Mouse (Mus musculus) forebrain, embryonic 10.5 days (tissue): ENCODE measurements around the gene Gzmg. TPM values are rescaled to one million over a fixed set of nuclear protein-coding genes. Genes with fewer than 3 reads are reported as not detected.
A peak's percentile ranks its signal among the peaks of the same experiment; 100 is the strongest.
"Not testable (repeated sequence)": the region's sequence is repeated elsewhere in the genome, so short reads cannot be mapped to it uniquely, and the experiment has no call there.

ENCODE experiments used
- DNase-seq: peaks from one replicate; pipeline ENCODE4 v3.0.0-alpha.2; 2017; ENCODE audit warnings: low spot score; ENCODE audit errors: extremely low spot score
- H3K27ac ChIP-seq: fragments of 300-500 bp; sonication (generic); 2 replicates; pipeline ENCODE4 v1.5.1; 2016; ENCODE audit warnings: mild to moderate bottlenecking
- H3K27me3 ChIP-seq: fragments of 300-500 bp; sonication (generic); 2 replicates; pipeline ENCODE4 v1.6.1; 2016; ENCODE audit warnings: mild to moderate bottlenecking; ENCODE audit not compliant: poor library complexity, severe bottlenecking
- H3K36me3 ChIP-seq: fragments of 300-500 bp; sonication (generic); replicated peaks from 2 replicates; pipeline ENCODE4 v1.6.1; 2016; ENCODE audit warnings: mild to moderate bottlenecking, moderate library complexity
- H3K4me1 ChIP-seq: fragments of 300-500 bp; sonication (generic); 2 replicates; pipeline ENCODE4 v1.6.1; 2016
- H3K4me3 ChIP-seq: fragments of 300-500 bp; sonication (generic); 2 replicates; pipeline ENCODE4 v1.5.1; 2016; ENCODE audit warnings: mild to moderate bottlenecking, moderate library complexity
- H3K9me3 ChIP-seq: fragments of 300-500 bp; sonication (generic); 2 replicates; pipeline ENCODE4 v1.6.1; 2016; ENCODE audit warnings: mild to moderate bottlenecking, moderate library complexity
- WGBS: fragments of 180-500 bp; shearing (Covaris S2); methylation state at CpG from one replicate; pipeline ENCODE4 v1.1.7; 2016; 5-methylcytosine and 5-hydroxymethylcytosine counted together
- polyA plus RNA-seq: library from polyadenylated mRNA; unstranded; fragments of >200 nt; fragmentation: Nextera tagmentation; extraction: Ambion mirVana; gene quantifications from 2 replicates; pipeline ENCODE4 v1.2.1, GENCODE M21; 2016

Gene Gzmg
- polyA plus RNA-seq, result not detected in 2 replicates

GRCm38 (mm10) chr14:56159479-56159878, at the start of gene Gzmg:
TSS of gene Gzmg (minus strand) at chr14:56159579.
- not testable (repeated sequence) for H3K27ac ChIP-seq, H3K9me3 ChIP-seq, H3K27me3 ChIP-seq, H3K4me1 ChIP-seq, H3K36me3 ChIP-seq, H3K4me3 ChIP-seq, DNase-seq
- 81% methylated on average over 2 of the region's 2 CpGs for WGBS

GRCm38 (mm10) chr14:56205613-56206012, 46.2 kb upstream of the Gzmg start:
- DNase-seq, result no peak
- H3K9me3 ChIP-seq, result no peaks in the 10 kb centered on the region
- H3K27ac ChIP-seq, result no peak overlapping the region
- no peaks in the 10 kb centered on the region for H3K27me3 ChIP-seq
- no peaks in the 10 kb centered on the region for H3K36me3 ChIP-seq
- no peak overlapping the region for H3K4me3 ChIP-seq
- no peaks in the 10 kb centered on the region for H3K4me1 ChIP-seq
- WGBS, result 96% methylated on average over 1 of the region's 1 CpGs

GRCm38 (mm10) chr14:56205021-56205420, 45.6 kb upstream of the Gzmg start:
- 38% methylated on average over 5 of the region's 5 CpGs for WGBS

GRCm38 (mm10) chr14:56203975-56204374, 44.6 kb upstream of the Gzmg start:
- Histone ChIP-seq H3K27me3 (no peaks in the 10 kb centered on the region), H3K9me3 (no peaks in the 10 kb centered on the region), H3K27ac (no peak overlapping the region), H3K36me3 (no peaks in the 10 kb centered on the region), H3K4me1 (no peaks in the 10 kb centered on the region), H3K4me3 (no peak overlapping the region)
- WGBS, result 20% methylated on average over 2 of the region's 2 CpGs
- DNase-seq, result peak; percentile 49

More at GRCm38 (mm10) chr14:56205021-56205420, 45.6 kb upstream of the Gzmg start:
- not testable (repeated sequence) for H3K4me3 ChIP-seq, H3K4me1 ChIP-seq, H3K9me3 ChIP-seq, H3K27ac ChIP-seq, H3K27me3 ChIP-seq, H3K36me3 ChIP-seq
- DNase-seq, result peak; percentile 45

- H3K4me1 ChIP-seq, result no peaks in the 10 kb centered on the region
- 52% methylated on average over 6 of the region's 6 CpGs for WGBS
- no peak overlapping the region for H3K4me3 ChIP-seq
- H3K36me3 ChIP-seq, result no peaks in the 10 kb centered on the region
- H3K9me3 ChIP-seq, result no peaks in the 10 kb centered on the region
- DNase-seq, result peak; percentile 9
- no peak overlapping the region for H3K27ac ChIP-seq
- H3K27me3 ChIP-seq, result no peaks in the 10 kb centered on the region
These were observed 27.6 kb upstream of the Gzmg start for GRCm38 (mm10) chr14:56186946-56187345.

- Histone ChIP-seq H3K9me3 (no peaks in the 10 kb centered on the region), H3K4me1 (no peaks in the 10 kb centered on the region), H3K36me3 (no peaks in the 10 kb centered on the region), H3K4me3 (no peak overlapping the region), H3K27me3 (no peaks in the 10 kb centered on the region), H3K27ac (no peak overlapping the region)
- 86% methylated on average over 5 of the region's 5 CpGs for WGBS
- DNase-seq, result peak; percentile 2
These were observed 27.1 kb upstream of the Gzmg start for GRCm38 (mm10) chr14:56186521-56186920.

- H3K27me3 ChIP-seq, H3K4me3 ChIP-seq, H3K27ac ChIP-seq, H3K9me3 ChIP-seq, H3K4me1 ChIP-seq, H3K36me3 ChIP-seq: not testable (repeated sequence)
- WGBS, result 29% methylated on average over 8 of the region's 8 CpGs
- DNase-seq, result peak; percentile 54
These were observed 18.3 kb upstream of the Gzmg start for GRCm38 (mm10) chr14:56177651-56178050.

GRCm38 (mm10) chr14:56174499-56174898, 15.1 kb upstream of the Gzmg start, which contains the start of gene Gzmn:
TSS of gene Gzmn (minus strand) at chr14:56174599.
- no peaks in the 10 kb centered on the region for H3K36me3 ChIP-seq
- WGBS, result 95% methylated on average over 5 of the region's 5 CpGs
- no peaks in the 10 kb centered on the region for H3K9me3 ChIP-seq
- no peak within 1 kb of the TSS for H3K27ac ChIP-seq
- DNase-seq, result no peak
- no peaks in the 10 kb centered on the region for H3K27me3 ChIP-seq
- H3K4me1 ChIP-seq, result no peaks in the 10 kb centered on the region
- H3K4me3 ChIP-seq, result no peak within 1 kb of the TSS

GRCm38 (mm10) chr14:56173396-56173795, 14.0 kb upstream of the Gzmg start:
- H3K9me3 ChIP-seq, result no peaks in the 10 kb centered on the region
- 95% methylated on average over 6 of the region's 6 CpGs for WGBS
- DNase-seq, result no peak
- no peaks in the 10 kb centered on the region for H3K4me1 ChIP-seq
- no peaks in the 10 kb centered on the region for H3K36me3 ChIP-seq
- H3K27ac ChIP-seq, result no peak overlapping the region
- no peaks in the 10 kb centered on the region for H3K27me3 ChIP-seq
- no peak overlapping the region for H3K4me3 ChIP-seq

- no peak overlapping the region for H3K27ac ChIP-seq
- DNase-seq, result no peak
These were observed 13.4 kb upstream of the Gzmg start for GRCm38 (mm10) chr14:56172744-56173143.

GRCm38 (mm10) chr14:56168009-56168408, 8.6 kb upstream of the Gzmg start:
- H3K36me3 ChIP-seq, result no peaks in the 10 kb centered on the region
- no peak overlapping the region for H3K27ac ChIP-seq
- peaks cover 7% of the 10 kb centered on the region for H3K4me1 ChIP-seq
- WGBS, result 88% methylated on average over 6 of the region's 6 CpGs
- no peaks in the 10 kb centered on the region for H3K9me3 ChIP-seq
- no peaks in the 10 kb centered on the region for H3K27me3 ChIP-seq
- DNase-seq, result no peak
- no peak overlapping the region for H3K4me3 ChIP-seq

More at GRCm38 (mm10) chr14:56172744-56173143, 13.4 kb upstream of the Gzmg start:
- WGBS, result 91% methylated on average over 5 of the region's 5 CpGs
- no peaks in the 10 kb centered on the region for H3K9me3 ChIP-seq
- no peak overlapping the region for H3K4me3 ChIP-seq
- H3K36me3 ChIP-seq, result no peaks in the 10 kb centered on the region
- no peaks in the 10 kb centered on the region for H3K27me3 ChIP-seq
- H3K4me1 ChIP-seq, result no peaks in the 10 kb centered on the region

GRCm38 (mm10) chr14:56162109-56162508, 2.7 kb upstream of the Gzmg start:
- 93% methylated on average over 2 of the region's 2 CpGs for WGBS
- DNase-seq, result no peak
- Histone ChIP-seq H3K36me3 (no peaks in the 10 kb centered on the region), H3K4me1 (peaks cover 4% of the 10 kb centered on the region), H3K27ac (no peak overlapping the region), H3K4me3 (no peak overlapping the region), H3K27me3 (no peaks in the 10 kb centered on the region), H3K9me3 (no peaks in the 10 kb centered on the region)

- H3K4me1 ChIP-seq, result no peaks in the 10 kb centered on the region
- no peak overlapping the region for H3K27ac ChIP-seq
- no peaks in the 10 kb centered on the region for H3K36me3 ChIP-seq
- 68% methylated on average over 2 of the region's 2 CpGs for WGBS
- no peaks in the 10 kb centered on the region for H3K27me3 ChIP-seq
- no peak overlapping the region for H3K4me3 ChIP-seq
- no peak for DNase-seq
- H3K9me3 ChIP-seq, result no peaks in the 10 kb centered on the region
These were observed 4.0 kb downstream of the Gzmg start for GRCm38 (mm10) chr14:56155340-56155739.

GRCm38 (mm10) chr14:56133675-56134074, 25.7 kb downstream of the Gzmg start:
- WGBS, result 81% methylated on average over 1 of the region's 1 CpGs
- not testable (repeated sequence) for DNase-seq

More at GRCm38 (mm10) chr14:56133675-56134074, 25.7 kb downstream of the Gzmg start:
- H3K36me3 ChIP-seq, H3K9me3 ChIP-seq, H3K27me3 ChIP-seq, H3K27ac ChIP-seq, H3K4me3 ChIP-seq, H3K4me1 ChIP-seq: not testable (repeated sequence)
